Mouse (Mus musculus) erythroid progenitor cell, adult 5-6 weeks (primary cell): ENCODE results near the gene Gm49396. TPM values are rescaled to one million over a fixed set of nuclear protein-coding genes. Genes with fewer than 3 reads are reported as not detected.
A peak's percentile ranks its signal among the peaks of the same experiment; 100 is the strongest.

ENCODE experiments used
- ATAC-seq: replicated peaks from 2 replicates; pipeline ENCODE4 v1.8.0; 2016; ENCODE audit warnings: moderate number of reproducible peaks, mild to moderate bottlenecking, moderate TSS enrichment, inconsistent platforms; ENCODE audit not compliant: poor library complexity, low FRiP score, severe bottlenecking
- total RNA-seq, 2 experiments: library from RNA; stranded (forward) in 1 of 2; stranded (reverse) in 1 of 2; fragments of 150-400 nt in 1 of 2; fragments of 186-747, 209-891 nt in 1 of 2; gene quantifications; 2 replicates each; pipeline versions ENCODE4 v1.2.3 to v1.2.4; 2015 to 2017; ENCODE audit warnings: low replicate concordance in 2 of 2

Gm49396 gene
- total RNA-seq (2015; ENCODE audit: low replicate concordance): 3.2 and 4.2 TPM in 2 replicates
- 6.8 and 7.2 TPM in 2 replicates for total RNA-seq (2017; ENCODE audit: low replicate concordance)

- ATAC-seq: peak; percentile 73
Measured at GRCm38 (mm10) chr7:30563117-30563905, at the start of gene Gm49396, which contains the start of the genes U2af1l4 and Psenen. TSS of gene Gm49396 (plus strand) at chr7:30563344. TSS of gene U2af1l4 (plus strand) at chr7:30563301. TSS of gene Psenen (minus strand) at chr7:30563627.

- ATAC-seq: no peak
Measured at GRCm38 (mm10) chr7:30515003-30515760, 48.0 kb upstream of the Gm49396 start.

GRCm38 (mm10) chr7:30518325-30518724 lies 44.8 kb upstream of the Gm49396 start:
- ATAC-seq: no peak

DNA sequence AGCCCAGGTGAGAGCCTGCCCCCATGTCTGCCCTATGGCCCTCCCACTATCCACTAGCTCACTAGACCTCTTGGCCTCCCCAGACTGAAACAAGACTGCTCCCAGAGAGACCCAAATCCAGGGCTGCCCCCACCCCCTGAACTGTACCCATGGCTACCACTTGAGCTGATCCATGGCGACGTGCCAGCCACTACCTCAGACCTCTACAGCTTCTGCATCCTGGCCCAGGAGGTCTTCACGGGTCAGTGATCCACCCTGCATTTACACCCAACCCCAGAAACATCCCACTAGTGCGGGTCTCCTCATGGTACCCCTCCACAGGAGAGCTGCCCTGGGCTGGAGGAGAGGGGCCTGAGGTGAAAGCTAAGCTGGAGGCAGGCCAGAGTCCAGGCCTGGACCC lies 42.7 kb upstream of the Gm49396 start:
- no peak for ATAC-seq

DNA sequence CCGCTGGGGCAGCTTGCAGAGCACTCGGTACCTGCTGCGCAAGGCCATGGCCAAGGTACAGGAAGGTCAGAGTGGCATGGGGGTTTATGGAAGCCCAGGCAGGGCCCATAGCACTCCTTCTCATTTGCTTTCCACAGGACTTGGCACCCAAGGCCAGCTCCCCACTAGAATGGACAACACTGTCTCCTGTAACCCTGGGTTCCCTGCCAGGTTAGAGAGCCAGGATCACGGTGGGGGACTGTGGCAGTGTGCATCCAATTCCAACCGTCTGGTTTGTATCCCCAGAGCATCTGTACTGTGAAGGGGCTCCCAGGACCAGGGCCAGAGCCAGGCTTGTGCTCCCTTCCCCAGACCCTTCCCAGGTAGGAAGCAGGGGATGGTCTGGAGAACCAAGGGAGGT lies 42.3 kb upstream of the Gm49396 start:
- ATAC-seq: no peak

GRCm38 (mm10) chr7:30522871-30523270 lies 40.3 kb upstream of the Gm49396 start:
- ATAC-seq: no peak

DNA sequence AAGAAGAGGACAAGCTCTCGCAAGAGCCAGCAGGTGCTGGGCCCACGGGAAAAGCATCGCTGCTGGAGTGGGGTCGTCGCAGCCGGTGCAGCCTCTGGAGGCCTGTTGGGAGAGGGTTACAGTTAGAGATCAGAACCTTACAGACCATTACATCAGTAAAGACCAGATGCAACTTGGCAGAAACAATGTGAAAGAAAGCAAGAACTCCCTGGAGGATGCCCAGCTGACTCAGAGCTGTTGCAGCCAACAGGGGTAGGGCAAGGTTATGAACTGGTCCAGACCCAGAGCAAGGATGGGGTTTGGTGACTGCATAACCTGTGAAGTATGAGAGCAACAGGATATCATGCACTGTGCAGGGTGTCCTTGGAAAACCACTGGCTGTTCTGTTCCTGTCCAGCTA lies 38.7 kb upstream of the Gm49396 start:
- ATAC-seq: no peak

DNA sequence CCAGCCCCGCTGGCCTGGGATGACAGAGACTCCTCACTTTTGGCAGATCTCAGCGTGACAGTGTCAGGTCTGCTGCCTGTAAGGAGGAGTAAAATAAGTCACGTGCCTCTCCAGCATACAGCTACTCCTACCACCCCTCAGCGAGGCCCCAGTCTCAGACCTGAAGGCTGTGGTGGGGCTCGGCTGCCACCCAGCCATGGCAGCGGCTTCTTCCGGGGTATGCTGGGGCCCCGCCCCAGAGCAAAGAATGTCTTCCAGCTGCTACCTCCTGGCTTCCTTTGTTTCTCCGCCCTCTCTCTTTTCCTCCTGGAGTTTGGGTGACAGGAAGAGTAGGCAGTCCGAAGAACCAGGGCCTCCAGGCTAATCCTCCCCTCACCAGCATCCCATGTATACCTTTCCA lies 37.2 kb upstream of the Gm49396 start:
- no peak for ATAC-seq

GRCm38 (mm10) chr7:30526399-30526798 lies 36.7 kb upstream of the Gm49396 start:
- no peak for ATAC-seq

GRCm38 (mm10) chr7:30526981-30527380 lies 36.2 kb upstream of the Gm49396 start:
- no peak for ATAC-seq

GRCm38 (mm10) chr7:30531291-30531815 lies 31.8 kb upstream of the Gm49396 start:
- no peak for ATAC-seq

DNA sequence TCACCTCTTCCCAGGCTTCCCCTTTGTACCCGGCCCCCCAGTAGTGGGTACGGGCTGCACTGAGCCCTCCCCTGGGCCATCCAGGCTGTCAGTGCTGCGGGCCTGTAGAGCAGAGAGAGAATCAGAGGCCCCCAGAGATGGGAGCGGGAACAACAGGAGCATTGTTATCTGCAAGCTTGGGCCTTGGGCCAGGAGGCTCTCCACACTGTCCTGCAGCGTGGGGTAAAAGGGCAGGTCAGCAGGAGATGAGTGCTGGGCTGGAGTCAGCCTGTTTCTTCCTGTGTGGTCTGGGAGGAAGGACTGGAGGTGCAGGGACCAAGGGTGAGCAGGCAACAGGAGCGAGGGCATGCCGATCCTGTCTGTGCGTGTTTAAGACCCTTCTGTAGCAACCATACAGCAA lies 30.2 kb upstream of the Gm49396 start:
- no peak for ATAC-seq

- ATAC-seq: no peak
Measured at GRCm38 (mm10) chr7:30533941-30534632, 29.1 kb upstream of the Gm49396 start.

DNA sequence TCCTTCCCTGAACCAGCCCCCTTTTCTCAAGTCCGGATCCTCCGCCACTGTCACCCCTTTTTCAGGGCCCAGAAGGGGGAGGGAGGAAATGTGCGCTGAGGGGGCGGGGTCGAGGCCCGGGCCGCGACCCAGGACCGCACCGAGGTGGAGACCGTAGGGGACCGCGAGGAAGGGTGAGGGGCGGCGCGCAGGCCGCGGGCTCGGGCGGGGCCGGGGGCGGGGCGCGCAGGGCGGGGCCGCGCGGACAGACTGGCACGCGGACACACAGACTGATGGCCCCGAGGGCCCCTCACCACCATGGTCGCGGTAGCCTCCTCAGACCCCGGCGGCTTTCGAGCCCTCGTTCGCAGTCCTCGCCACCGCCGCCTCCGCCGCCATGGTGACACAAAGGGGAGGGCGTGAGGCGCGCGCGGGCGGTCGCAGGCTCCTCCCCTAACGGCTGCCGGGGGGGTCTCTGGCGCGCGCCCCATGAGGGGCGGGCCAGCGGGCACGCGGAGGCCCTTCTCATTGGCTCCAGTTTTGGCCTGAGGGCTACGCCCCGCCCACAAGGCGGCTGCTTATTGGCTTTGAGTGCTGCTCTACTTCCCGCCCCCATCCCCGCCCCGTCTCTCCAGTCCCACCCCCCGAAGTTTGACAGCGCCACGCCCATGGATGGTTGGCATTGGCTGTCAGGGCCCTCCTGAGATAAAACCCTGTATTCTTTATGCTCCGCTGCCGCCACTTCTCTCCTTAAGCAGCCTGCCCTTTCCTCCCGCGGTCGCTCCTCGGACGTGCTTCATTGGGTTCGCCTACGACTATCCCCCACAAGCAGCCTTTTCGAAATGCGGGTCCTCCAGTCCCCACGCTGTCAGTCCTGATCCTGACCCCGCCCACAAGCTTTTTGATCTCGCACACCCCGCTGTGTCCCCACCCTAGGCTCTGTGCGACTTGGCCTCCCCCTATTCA lies 28.2 kb upstream of the Gm49396 start, which contains the start of gene Arhgap33:
Arhgap33 (minus strand) TSS at position 428 of the 945 bp plus-strand sequence.
- ATAC-seq: peak; percentile 88

DNA sequence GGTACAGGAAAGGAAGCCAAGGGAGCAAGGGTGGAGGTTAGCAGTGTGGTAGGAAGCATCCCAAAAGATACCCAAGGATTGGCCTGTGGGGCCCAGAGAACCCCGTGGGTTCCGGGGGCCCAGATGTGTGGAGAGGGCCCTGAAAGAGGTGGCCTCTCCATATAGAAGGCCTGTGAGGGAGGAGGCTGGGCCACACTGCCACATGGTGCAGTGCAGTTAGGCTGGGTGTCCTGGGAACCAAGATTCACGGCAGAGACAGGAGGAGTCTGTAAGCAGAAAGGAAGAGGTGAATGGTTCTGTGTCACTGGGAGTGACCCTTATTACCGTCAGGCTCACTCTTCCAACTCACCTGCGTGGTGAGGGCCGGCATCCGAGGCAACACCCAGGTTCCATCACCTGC lies 22.6 kb upstream of the Gm49396 start:
- no peak for ATAC-seq

- ATAC-seq: no peak
Measured at GRCm38 (mm10) chr7:30544327-30544726, 18.8 kb upstream of the Gm49396 start.

GRCm38 (mm10) chr7:30549880-30550279 lies 13.3 kb upstream of the Gm49396 start:
- ATAC-seq: no peak

GRCm38 (mm10) chr7:30550603-30551002 lies 12.5 kb upstream of the Gm49396 start:
- ATAC-seq: no peak
